Mouse (Mus musculus): ENCODE data around the gene Ift122.
"Not testable (repeated sequence)": the region's sequence is repeated elsewhere in the genome, so short reads cannot be mapped to it uniquely, and the experiment has no call there.

Ift122 gene

GRCm38 (mm10) chr6:115846640-115847411 lies 6.4 kb upstream of the Ift122 start:
- peak; percentile 54 to 75 for DNase-seq (ENCODE audit: low spot score in 2 of 2)

GRCm38 (mm10) chr6:115848598-115849304 lies 4.5 kb upstream of the Ift122 start:
- DNase-seq (ENCODE audit: low spot score in 2 of 2) = no peak

GRCm38 (mm10) chr6:115852446-115853090 lies 702 bp upstream of the Ift122 start:
- peak in 1 of 2 experiments; percentile 28 for DNase-seq (ENCODE audit: low spot score in 2 of 2)

- DNase-seq (ENCODE audit: low spot score in 2 of 2) = no peak
Observed at GRCm38 (mm10) chr6:115853985-115854384, 715 bp downstream of the Ift122 start.

- peak in 1 of 2 experiments; percentile 33 for DNase-seq (ENCODE audit: low spot score in 2 of 2)
Observed at GRCm38 (mm10) chr6:115854432-115854831, 1.2 kb downstream of the Ift122 start.

GRCm38 (mm10) chr6:115855733-115856360 lies 2.6 kb downstream of the Ift122 start:
- no peak for DNase-seq (ENCODE audit: low spot score in 2 of 2)

- DNase-seq (ENCODE audit: low spot score in 2 of 2) = no peak
Observed at GRCm38 (mm10) chr6:115856361-115856745, 3.1 kb downstream of the Ift122 start.

- no peak for DNase-seq (ENCODE audit: low spot score in 2 of 2)
Observed at GRCm38 (mm10) chr6:115859258-115859657, 6.0 kb downstream of the Ift122 start.

GRCm38 (mm10) chr6:115860027-115860556 lies 6.8 kb downstream of the Ift122 start:
- DNase-seq (ENCODE audit: low spot score in 2 of 2) = no peak

GRCm38 (mm10) chr6:115863340-115863841 lies 10.1 kb downstream of the Ift122 start:
- DNase-seq (ENCODE audit: low spot score in 2 of 2) = no peak

GRCm38 (mm10) chr6:115865246-115865645 lies 12.0 kb downstream of the Ift122 start:
- no peak for DNase-seq (ENCODE audit: low spot score in 2 of 2)

- not testable (repeated sequence) for DNase-seq (ENCODE audit: low spot score in 2 of 2)
Observed at GRCm38 (mm10) chr6:115867157-115867556, 13.9 kb downstream of the Ift122 start.

GRCm38 (mm10) chr6:115871318-115871717 lies 18.0 kb downstream of the Ift122 start:
- DNase-seq (ENCODE audit: low spot score in 2 of 2) = not testable (repeated sequence)

- no peak for DNase-seq (ENCODE audit: low spot score in 2 of 2)
Observed at GRCm38 (mm10) chr6:115877239-115877638, 24.0 kb downstream of the Ift122 start.

- no peak for DNase-seq (ENCODE audit: low spot score in 2 of 2)
Observed at GRCm38 (mm10) chr6:115878694-115879093, 25.4 kb downstream of the Ift122 start.

- no peak for DNase-seq (ENCODE audit: low spot score in 2 of 2)
Observed at GRCm38 (mm10) chr6:115879736-115880135, 26.5 kb downstream of the Ift122 start.

GRCm38 (mm10) chr6:115880751-115881150 lies 27.5 kb downstream of the Ift122 start:
- DNase-seq (ENCODE audit: low spot score in 2 of 2) = no peak

- no peak for DNase-seq (ENCODE audit: low spot score in 2 of 2)
Observed at GRCm38 (mm10) chr6:115884018-115884417, 30.7 kb downstream of the Ift122 start.

- DNase-seq (ENCODE audit: low spot score in 2 of 2) = peak; percentile 42 to 56
Observed at GRCm38 (mm10) chr6:115886894-115887293, 33.6 kb downstream of the Ift122 start.

- DNase-seq (ENCODE audit: low spot score in 2 of 2) = peak; percentile 35 to 41
Observed at GRCm38 (mm10) chr6:115888296-115888695, 35.0 kb downstream of the Ift122 start.

- DNase-seq (ENCODE audit: low spot score in 2 of 2) = no peak
Observed at GRCm38 (mm10) chr6:115890601-115891000, 37.3 kb downstream of the Ift122 start.

- DNase-seq (ENCODE audit: low spot score in 2 of 2) = no peak
Observed at GRCm38 (mm10) chr6:115891061-115891460, 37.8 kb downstream of the Ift122 start.

Measured in thymus, postnatal 10 days (tissue).